Mouse (Mus musculus) myocyte (in vitro differentiated cells): ENCODE results near the gene Rbfox2.

Experiments used
- CEBPB ChIP-seq: IDR thresholded peaks from 2 replicates; pipeline ENCODE4 v1.6.1; 2011; ENCODE audit warnings: mild to moderate bottlenecking, moderate library complexity; ENCODE audit not compliant: poor library complexity, insufficient read depth, severe bottlenecking
- E2F4 ChIP-seq: IDR thresholded peaks from one replicate; pipeline ENCODE4 v1.6.1; 2011; ENCODE audit warnings: mild to moderate bottlenecking, control low read depth, moderate library complexity; ENCODE audit not compliant: insufficient read depth
- MAX ChIP-seq: IDR thresholded peaks from one replicate; pipeline ENCODE4 v1.6.1; 2011; ENCODE audit warnings: low read depth, mild to moderate bottlenecking, control low read depth
- MYOD1 ChIP-seq, 3 experiments: IDR thresholded peaks; one replicate each; pipeline ENCODE4 v1.6.1; 2011; ENCODE audit warnings: control low read depth in 2 of 3, low read depth in 2 of 3, mild to moderate bottlenecking in 2 of 3, moderate library complexity in 1 of 3; ENCODE audit not compliant: insufficient read length in 2 of 3, control insufficient read depth in 1 of 3
- MYOG ChIP-seq, 3 experiments: IDR thresholded peaks; one replicate each; pipeline ENCODE4 v1.6.1; 2011; ENCODE audit warnings: control low read depth in 2 of 3, low read depth in 2 of 3, mild to moderate bottlenecking in 2 of 3; ENCODE audit not compliant: insufficient read length in 2 of 3, control insufficient read depth in 1 of 3, insufficient read depth in 1 of 3
- POLR2A ChIP-seq: IDR thresholded peaks from one replicate; pipeline ENCODE4 v1.6.1; 2011; ENCODE audit warnings: low read depth, mild to moderate bottlenecking, control low read depth, moderate library complexity; ENCODE audit not compliant: insufficient read length
- REST ChIP-seq: IDR thresholded peaks from one replicate; pipeline ENCODE4 v1.6.1; 2011; ENCODE audit warnings: mild to moderate bottlenecking, control low read depth, moderate library complexity; ENCODE audit not compliant: insufficient read depth, insufficient read length
- TCF12 ChIP-seq: IDR thresholded peaks from one replicate; pipeline ENCODE4 v1.6.1; 2011; ENCODE audit warnings: mild to moderate bottlenecking, control low read depth; ENCODE audit not compliant: poor library complexity, insufficient read depth, severe bottlenecking
- USF1 ChIP-seq: IDR thresholded peaks from one replicate; pipeline ENCODE4 v1.6.1; 2011; ENCODE audit warnings: low read depth, mild to moderate bottlenecking, control low read depth, moderate library complexity

DNA sequence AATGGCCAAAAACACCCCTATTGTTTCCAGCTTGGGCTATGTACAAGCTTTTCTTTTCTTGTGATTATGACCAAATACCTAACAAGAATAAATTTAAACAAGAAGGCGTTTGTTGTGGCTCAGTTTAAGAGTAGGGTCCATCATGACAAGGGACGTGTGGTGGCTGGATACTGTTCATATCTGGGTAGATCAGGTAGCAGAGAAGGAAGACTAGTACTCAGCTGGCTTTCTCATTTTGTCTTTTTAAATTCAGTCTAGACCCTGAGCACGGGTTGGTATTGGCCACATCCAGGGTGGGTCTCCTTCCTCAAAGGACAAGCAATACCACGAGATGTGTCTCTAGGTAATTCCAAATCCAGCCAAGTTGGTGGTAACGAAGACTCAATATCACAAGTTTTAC, 57.4 kb downstream of the Rbfox2 start:
- no peak for TF ChIP-seq MYOG (IDR thresholded peaks at IDR 0.05; ENCODE audit: control insufficient read depth in 1 of 3, insufficient read depth in 1 of 3, insufficient read length in 2 of 3, low read depth in 2 of 3)
- TF ChIP-seq USF1 = no peak
- TF ChIP-seq MAX = no peak
- TF ChIP-seq POLR2A = no peak
- TF ChIP-seq E2F4 = no peak
- TF ChIP-seq MYOD1 (IDR thresholded peaks at IDR 0.05; ENCODE audit: control insufficient read depth in 1 of 3, insufficient read length in 2 of 3, low read depth in 2 of 3) = no peak
- TF ChIP-seq REST = no peak
- no peak for TF ChIP-seq CEBPB
- TF ChIP-seq TCF12 = no peak
